Mouse (Mus musculus) megakaryocyte, embryonic 14.5 days (primary cell): ENCODE results near the gene Hira. TPM values are rescaled to one million over a fixed set of nuclear protein-coding genes. Genes with fewer than 3 reads are reported as not detected.
"Not testable (repeated sequence)": the region's sequence is repeated elsewhere in the genome, so short reads cannot be mapped to it uniquely, and the experiment has no call there.

Source experiments
- H3K27me3 ChIP-seq: replicated peaks from 2 replicates; pipeline ENCODE3; 2012; ENCODE audit warnings: inconsistent platforms
- H3K36me3 ChIP-seq: replicated peaks from 2 replicates; pipeline ENCODE3; 2012; ENCODE audit warnings: low read length, inconsistent platforms, mixed read lengths
- H3K4me1 ChIP-seq: 2 replicates; pipeline ENCODE4 v1.6.1; 2012; ENCODE audit warnings: inconsistent platforms
- H3K4me3 ChIP-seq: replicated peaks from 2 replicates; pipeline ENCODE3; 2012; ENCODE audit warnings: moderate library complexity, mild to moderate bottlenecking, inconsistent platforms
- H3K9me3 ChIP-seq: 2 replicates; pipeline ENCODE4 v1.6.1; 2012; ENCODE audit warnings: inconsistent platforms
- FLI1 ChIP-seq: IDR thresholded peaks from 2 replicates; pipeline ENCODE4 v1.6.1; 2012; ENCODE audit warnings: low read length, inconsistent platforms, mixed read lengths
- GATA1 ChIP-seq: IDR thresholded peaks from 3 replicates; pipeline ENCODE4 v1.6.1; 2012; ENCODE audit warnings: mixed read lengths, low read length, inconsistent platforms, borderline replicate concordance
- polyA plus RNA-seq: library from polyadenylated mRNA; stranded (reverse); fragments of >175 nt; gene quantifications from 2 replicates; pipeline ENCODE4 v1.2.3, GENCODE M21; 2012; ENCODE audit warnings: low replicate concordance; ENCODE audit not compliant: insufficient read depth

The Hira gene
- polyA plus RNA-seq, 1 experiment, result 6.6 TPM

GRCm38 (mm10) chr16:18969420-18970128, 92.7 kb downstream of the Hira start:
- peaks cover 17% of the 10 kb centered on the region for H3K4me1 ChIP-seq
- H3K9me3 ChIP-seq, result peaks cover 10% of the 10 kb centered on the region; the same call in 1 of the 2 replicates
- peaks cover 95% of the 10 kb centered on the region for H3K36me3 ChIP-seq
- H3K4me3 ChIP-seq, result no peak overlapping the region
- no peaks in the 10 kb centered on the region for H3K27me3 ChIP-seq
- TF ChIP-seq GATA1 (no peak), FLI1 (no peak)

- Histone ChIP-seq H3K9me3 (peaks cover 14% of the 10 kb centered on the region), H3K4me3 (no peak overlapping the region), H3K36me3 (peaks cover 88% of the 10 kb centered on the region), H3K27me3 (no peaks in the 10 kb centered on the region), H3K4me1 (peaks cover 15% of the 10 kb centered on the region)
- TF ChIP-seq GATA1, result no peak
- no peak for TF ChIP-seq FLI1
Measured at GRCm38 (mm10) chr16:18970837-18971236, 94.0 kb downstream of the Hira start.

- Histone ChIP-seq H3K9me3 (peaks cover 26% of the 10 kb centered on the region), H3K4me1 (peaks cover 13% of the 10 kb centered on the region), H3K36me3 (peaks cover 46% of the 10 kb centered on the region)
- H3K4me3 ChIP-seq, H3K27me3 ChIP-seq: not testable (repeated sequence)
Measured at GRCm38 (mm10) chr16:18975665-18976064, 98.8 kb downstream of the Hira start.

- Histone ChIP-seq H3K4me1 (peaks cover 13% of the 10 kb centered on the region), H3K27me3 (no peaks in the 10 kb centered on the region), H3K36me3 (peaks cover 40% of the 10 kb centered on the region), H3K4me3 (no peak overlapping the region), H3K9me3 (peaks cover 26% of the 10 kb centered on the region)
- TF ChIP-seq GATA1, result no peak
- no peak for TF ChIP-seq FLI1
Measured at GRCm38 (mm10) chr16:18976315-18976714, 99.5 kb downstream of the Hira start.

- no peaks in the 10 kb centered on the region for H3K27me3 ChIP-seq
- no peak overlapping the region for H3K4me3 ChIP-seq
- H3K4me1 ChIP-seq, result peaks cover 6% of the 10 kb centered on the region; the same call in 1 of the 2 replicates
- no peak for TF ChIP-seq FLI1
- no peak for TF ChIP-seq GATA1
- H3K36me3 ChIP-seq, result no peaks in the 10 kb centered on the region
- no peaks in the 10 kb centered on the region for H3K9me3 ChIP-seq
Measured at GRCm38 (mm10) chr16:18986381-18986780, 109.5 kb downstream of the Hira start.

GRCm38 (mm10) chr16:18986860-18987259, 110.0 kb downstream of the Hira start:
- Histone ChIP-seq H3K4me1 (peaks cover 6% of the 10 kb centered on the region; the same call in 1 of the 2 replicates), H3K4me3 (no peak overlapping the region), H3K36me3 (no peaks in the 10 kb centered on the region), H3K27me3 (no peaks in the 10 kb centered on the region), H3K9me3 (no peaks in the 10 kb centered on the region)
- TF ChIP-seq FLI1 (no peak), GATA1 (no peak)

- H3K4me1 ChIP-seq, H3K4me3 ChIP-seq, H3K9me3 ChIP-seq, H3K27me3 ChIP-seq, H3K36me3 ChIP-seq: not testable (repeated sequence)
Measured at GRCm38 (mm10) chr16:19002610-19003389, 126.0 kb downstream of the Hira start.

- H3K9me3 ChIP-seq, result peaks cover 4% of the 10 kb centered on the region; the same call in 1 of the 2 replicates
Measured at GRCm38 (mm10) chr16:19003757-19004156, 126.9 kb downstream of the Hira start.

GRCm38 (mm10) chr16:19005298-19005697, 128.5 kb downstream of the Hira start:
- TF ChIP-seq GATA1 (no peak), FLI1 (no peak)

More at GRCm38 (mm10) chr16:19003757-19004156, 126.9 kb downstream of the Hira start:
- Histone ChIP-seq H3K27me3 (no peaks in the 10 kb centered on the region), H3K4me1 (peaks cover 5% of the 10 kb centered on the region; the same call in 1 of the 2 replicates), H3K4me3 (no peak overlapping the region), H3K36me3 (no peaks in the 10 kb centered on the region)
- TF ChIP-seq GATA1, result no peak
- no peak for TF ChIP-seq FLI1

GRCm38 (mm10) chr16:19006715-19007114, 129.9 kb downstream of the Hira start:
- Histone ChIP-seq H3K9me3 (no peaks in the 10 kb centered on the region), H3K36me3 (no peaks in the 10 kb centered on the region), H3K4me3 (no peak overlapping the region), H3K27me3 (no peaks in the 10 kb centered on the region), H3K4me1 (peaks cover 5% of the 10 kb centered on the region; the same call in 1 of the 2 replicates)
- TF ChIP-seq FLI1, result no peak
- TF ChIP-seq GATA1, result no peak

More at GRCm38 (mm10) chr16:19005298-19005697, 128.5 kb downstream of the Hira start:
- no peaks in the 10 kb centered on the region for H3K27me3 ChIP-seq
- no peaks in the 10 kb centered on the region for H3K9me3 ChIP-seq
- H3K4me1 ChIP-seq, result peaks cover 5% of the 10 kb centered on the region; the same call in 1 of the 2 replicates
- no peaks in the 10 kb centered on the region for H3K36me3 ChIP-seq
- no peak overlapping the region for H3K4me3 ChIP-seq

GRCm38 (mm10) chr16:19007186-19007591, 130.4 kb downstream of the Hira start:
- H3K4me1 ChIP-seq, H3K9me3 ChIP-seq, H3K27me3 ChIP-seq, H3K4me3 ChIP-seq, H3K36me3 ChIP-seq: not testable (repeated sequence)
